Mouse (Mus musculus) mesoderm, embryonic 11.5 days (tissue): ENCODE measurements at regions not wholly inside any gene's neighbourhood (a gene's known extent, or its start where the extent isn't known, plus 50 kb on each side); places are given as distances from the start of the nearest gene placed in this dataset.

ENCODE experiments used
- DNase-seq: peaks from one replicate; pipeline ENCODE4 v3.0.0-alpha.2; 2012; ENCODE audit warnings: low read depth, low spot score

DNA sequence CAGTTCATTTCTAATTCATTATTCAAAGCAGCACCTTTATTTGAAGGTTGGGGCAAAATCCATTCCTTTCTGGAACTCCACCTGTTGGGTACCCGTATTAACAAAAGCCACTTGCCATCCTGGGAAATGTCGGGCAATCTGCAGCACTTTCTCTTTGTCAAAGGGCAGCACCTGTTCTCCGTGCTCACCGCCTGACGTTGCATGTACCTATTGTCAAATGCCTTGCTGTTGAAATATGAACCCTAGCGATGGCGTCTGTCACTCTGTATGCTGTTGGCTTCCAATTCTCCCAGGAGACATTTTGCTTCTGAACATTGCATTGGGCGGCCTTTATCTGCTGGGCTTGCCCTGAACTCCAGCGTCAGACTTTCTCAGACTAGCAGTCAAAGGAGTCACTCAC, 55.3 kb upstream of the Synm start:
- no peak for DNase-seq
